Mouse (Mus musculus) adrenal gland, postnatal 10 days (tissue): ENCODE data around the gene Ublcp1. TPM values are rescaled to one million over a fixed set of nuclear protein-coding genes. Genes with fewer than 3 reads are reported as not detected.

Experiments
- DNase-seq: peaks from one replicate; pipeline ENCODE4 v3.0.0; 2021; ENCODE audit warnings: mixed read lengths
- long read RNA-seq, 2 experiments: library from polyadenylated mRNA; stranded (forward); transcript quantifications; one replicate each; pipeline ENCODE4 v2.0.0; 2021
- total RNA-seq, 2 experiments: library from RNA; stranded (reverse); gene quantifications; 2 replicates each; pipeline ENCODE4 v1.2.3; 2021

Ublcp1 gene
- 10 to 100 TPM; 37.1 to 39.6 TPM for total RNA-seq
- long read RNA-seq, experiment 1, transcript Ublcp1-201 (11 exons, 2,088 nt), result major isoform, 65 of 78 reads
- long read RNA-seq, experiment 1, partial matches to known transcripts, result 4 of 78 reads
- long read RNA-seq, experiment 1, other reads (novel, unspliced or antisense), result 9 of 78 reads
- long read RNA-seq, experiment 2, transcript Ublcp1-201 (11 exons, 2,088 nt), result major isoform, 34 of 44 reads
- long read RNA-seq, experiment 2, partial matches to known transcripts, result 4 of 44 reads
- long read RNA-seq, experiment 2, other reads (novel, unspliced or antisense), result 5 of 44 reads

DNA sequence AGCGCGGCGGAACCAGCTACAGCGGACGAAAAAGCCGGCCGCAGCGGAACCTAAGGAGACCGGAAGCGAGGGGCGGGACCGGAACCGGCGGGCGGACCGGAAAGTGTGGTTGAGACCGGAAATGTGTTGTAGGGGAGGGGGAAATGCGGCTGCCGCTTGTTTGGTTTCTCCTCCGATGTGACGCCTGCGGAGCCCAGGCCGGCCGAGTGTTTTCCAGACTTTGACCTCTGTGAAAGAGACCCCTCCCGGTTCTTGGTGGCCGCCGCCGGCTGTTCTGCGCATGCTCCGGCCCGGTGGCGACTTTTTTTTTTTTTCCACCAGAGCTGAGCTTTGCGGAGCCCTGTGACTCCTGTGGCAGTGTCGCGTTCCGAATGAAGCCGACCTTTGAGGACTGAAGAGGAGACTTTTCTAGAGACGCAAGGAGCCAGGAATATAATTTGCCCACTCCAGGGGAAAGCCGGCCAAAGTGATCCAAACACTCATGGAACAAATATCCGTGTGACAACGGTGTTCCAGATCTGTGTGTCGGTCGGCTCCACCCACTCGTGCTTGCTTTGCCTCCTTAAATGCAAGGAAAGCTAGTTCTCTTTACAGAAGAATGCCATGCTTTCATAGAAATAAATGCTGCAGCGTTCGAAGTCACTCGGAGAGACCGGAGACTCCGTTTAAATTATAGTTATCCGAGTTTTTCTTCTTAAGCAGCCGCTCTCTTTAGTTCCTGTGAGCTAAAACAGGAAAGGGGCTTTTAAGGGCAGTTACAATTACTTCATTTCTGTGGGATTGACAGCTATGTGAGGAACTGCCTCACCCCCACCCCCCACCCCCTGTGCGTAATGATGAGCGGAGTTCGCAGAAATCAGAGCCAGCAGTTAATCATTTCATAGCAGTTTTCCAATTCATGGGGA, at the start of gene Ublcp1:
TSS of gene Ublcp1 (minus strand) at position 67 of the 905 bp plus-strand sequence.
- DNase-seq, result peak; percentile 96

GRCm38 (mm10) chr11:44519096-44519949, 49.0 kb upstream of the Ublcp1 start:
- no peak for DNase-seq

DNA sequence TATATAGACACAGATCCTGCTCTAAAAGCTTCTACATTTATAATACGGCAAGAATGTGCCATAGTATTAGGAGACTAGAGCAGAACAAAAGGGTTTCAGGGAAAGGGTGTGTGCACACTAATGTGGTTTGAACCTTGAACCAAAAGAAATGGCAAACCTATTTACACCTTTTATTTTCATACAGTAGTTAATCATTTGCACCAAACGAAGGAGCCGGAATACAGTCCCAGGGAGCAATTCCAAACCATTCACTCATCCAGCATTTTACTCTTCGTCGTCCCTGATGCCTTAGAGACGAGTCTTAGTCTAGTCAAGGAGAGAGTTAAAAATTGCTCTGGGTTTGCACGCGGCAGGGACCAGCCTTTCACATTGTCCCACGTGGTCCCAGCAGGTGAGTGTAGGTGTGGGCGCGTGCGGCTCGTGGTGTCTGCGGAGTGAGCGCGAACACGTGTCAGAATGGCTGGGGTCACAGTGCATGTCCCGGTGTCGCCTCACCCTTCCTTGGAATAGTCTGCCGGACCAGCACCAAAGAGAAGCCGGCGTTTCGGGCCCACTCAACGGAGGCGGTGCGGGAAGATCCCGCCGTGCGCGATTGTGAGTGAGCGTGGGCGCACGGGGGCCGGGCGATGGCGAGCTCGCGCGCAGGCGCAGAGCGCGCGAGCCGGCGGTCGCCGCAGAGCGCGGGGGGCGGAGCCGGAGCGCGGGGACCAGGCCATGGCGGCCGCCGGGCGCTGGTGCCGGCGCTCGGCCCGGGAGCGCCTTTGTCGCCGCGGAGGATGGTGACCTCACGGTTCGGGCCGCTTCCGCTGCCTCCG, 48.2 kb upstream of the Ublcp1 start, which contains the start of gene Rnf145:
TSS of gene Rnf145 (plus strand) at position 684 of the 815 bp plus-strand sequence.
- DNase-seq, result peak; percentile 82

DNA sequence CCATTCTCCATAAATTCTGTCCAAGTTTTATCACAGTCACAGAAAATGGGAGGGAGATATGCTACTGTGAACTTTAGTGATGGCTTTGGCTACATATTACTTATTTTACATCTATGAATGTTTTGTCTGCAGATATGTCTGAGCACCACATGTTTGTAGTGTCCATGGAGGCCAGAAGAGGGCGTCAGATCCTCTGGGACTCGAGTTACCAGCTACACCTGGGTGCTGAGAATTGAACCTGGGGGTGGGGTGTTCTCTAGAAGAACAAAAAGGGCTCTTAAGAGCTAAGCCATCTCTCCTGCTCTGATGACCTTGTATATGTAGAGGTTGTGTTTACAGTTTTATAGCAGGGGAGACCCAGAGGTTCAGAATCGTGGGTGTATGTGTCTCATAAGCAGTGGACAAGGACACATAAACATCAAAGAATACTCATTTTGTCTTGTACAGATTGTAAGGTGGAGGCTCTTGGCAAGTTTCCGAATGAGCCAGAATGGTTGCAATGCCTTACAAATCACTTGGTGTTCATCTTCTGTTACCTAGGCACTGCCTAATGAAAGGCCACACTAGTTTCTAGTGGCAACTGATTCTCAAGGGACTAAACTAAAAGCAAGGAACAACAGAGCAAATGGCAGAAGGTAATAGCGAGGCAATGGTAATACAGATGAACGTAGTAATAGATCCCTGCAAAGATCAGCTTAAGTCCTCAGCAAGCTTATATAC, 47.4 kb upstream of the Ublcp1 start:
- no peak for DNase-seq

- no peak for DNase-seq
These were observed 46.1 kb upstream of the Ublcp1 start for GRCm38 (mm10) chr11:44516362-44516761.

- DNase-seq, result no peak
These were observed 44.4 kb upstream of the Ublcp1 start for GRCm38 (mm10) chr11:44514666-44515065.

DNA sequence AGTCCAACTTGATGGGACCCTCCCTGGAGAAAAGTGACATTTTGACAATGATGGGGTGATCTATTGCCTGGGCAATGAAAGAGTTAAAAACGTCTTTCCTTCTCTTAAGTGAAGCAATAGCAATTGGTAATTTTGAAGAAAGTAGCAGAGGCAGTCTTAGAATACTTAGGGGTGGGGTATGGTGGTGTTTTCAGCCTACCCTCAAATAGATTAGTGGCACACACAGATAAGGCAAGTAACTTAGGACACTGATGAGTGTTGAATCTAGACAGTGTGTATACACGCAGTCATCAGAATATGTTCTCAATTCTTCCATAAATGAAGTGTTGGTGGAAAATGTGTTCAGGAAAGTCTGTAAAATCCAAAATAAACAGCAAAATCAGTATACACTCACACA, 42.7 kb upstream of the Ublcp1 start:
- DNase-seq, result no peak

GRCm38 (mm10) chr11:44512044-44513025, 42.0 kb upstream of the Ublcp1 start:
- no peak for DNase-seq

GRCm38 (mm10) chr11:44510371-44510770, 40.1 kb upstream of the Ublcp1 start:
- DNase-seq, result no peak

DNA sequence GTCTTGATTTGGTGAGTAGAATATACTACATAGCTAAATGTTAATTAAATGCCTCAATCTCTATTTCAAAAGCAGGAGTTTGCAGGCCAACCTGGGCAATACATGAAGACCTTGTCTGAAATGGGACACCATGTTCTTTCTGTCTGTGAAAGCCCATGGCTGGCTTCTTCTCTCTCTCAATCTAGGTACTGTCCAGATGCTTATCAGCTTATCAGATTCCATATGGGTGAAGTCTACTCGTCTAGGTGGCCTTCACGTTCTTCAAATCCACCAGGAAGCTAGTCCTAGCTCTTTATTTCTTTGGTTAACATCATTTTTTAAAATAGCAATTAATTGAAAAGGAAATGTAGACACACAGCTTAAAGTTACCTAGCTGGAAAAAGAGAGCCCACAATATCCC, 39.6 kb upstream of the Ublcp1 start:
- DNase-seq, result no peak

DNA sequence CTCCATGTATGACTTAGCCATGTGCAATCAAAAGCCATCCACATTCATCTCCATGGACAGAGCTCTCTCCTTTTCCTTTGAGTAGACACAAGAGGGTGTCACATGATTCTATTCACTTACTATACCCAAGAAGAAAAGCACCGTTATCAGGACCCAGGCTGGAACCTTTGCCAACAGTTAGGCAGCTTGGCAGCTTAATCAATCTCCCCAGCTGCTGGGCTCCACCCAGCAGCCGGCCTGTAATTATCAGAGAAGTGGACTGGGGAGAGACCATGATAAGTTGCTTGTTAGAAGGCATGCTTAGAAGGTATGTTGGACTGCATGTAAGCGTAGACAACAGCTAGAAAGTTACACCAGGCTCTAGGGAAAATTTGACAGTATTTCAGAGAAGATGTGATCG, 38.6 kb upstream of the Ublcp1 start:
- no peak for DNase-seq

- DNase-seq, result no peak
These were observed 34.5 kb upstream of the Ublcp1 start for GRCm38 (mm10) chr11:44504761-44505160.

DNA sequence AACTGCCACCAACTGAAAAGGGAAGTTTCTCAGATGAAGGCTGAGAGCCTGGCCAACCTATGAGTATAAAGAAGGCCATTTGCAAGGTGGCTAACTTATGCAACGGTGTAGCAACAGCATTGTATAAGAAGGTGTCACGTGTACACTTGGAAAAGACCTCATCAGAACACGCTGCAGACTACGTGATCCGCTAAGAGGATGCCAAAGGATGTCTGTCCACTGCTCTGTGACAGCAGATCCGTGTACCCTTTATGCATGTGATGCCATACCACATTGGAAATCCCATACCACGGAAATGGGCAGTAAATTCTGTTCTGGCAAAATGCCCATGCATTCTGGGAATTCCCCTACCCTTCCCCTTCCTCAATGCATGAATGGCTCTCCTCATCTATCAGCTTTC, 33.8 kb upstream of the Ublcp1 start:
- DNase-seq, result no peak

DNA sequence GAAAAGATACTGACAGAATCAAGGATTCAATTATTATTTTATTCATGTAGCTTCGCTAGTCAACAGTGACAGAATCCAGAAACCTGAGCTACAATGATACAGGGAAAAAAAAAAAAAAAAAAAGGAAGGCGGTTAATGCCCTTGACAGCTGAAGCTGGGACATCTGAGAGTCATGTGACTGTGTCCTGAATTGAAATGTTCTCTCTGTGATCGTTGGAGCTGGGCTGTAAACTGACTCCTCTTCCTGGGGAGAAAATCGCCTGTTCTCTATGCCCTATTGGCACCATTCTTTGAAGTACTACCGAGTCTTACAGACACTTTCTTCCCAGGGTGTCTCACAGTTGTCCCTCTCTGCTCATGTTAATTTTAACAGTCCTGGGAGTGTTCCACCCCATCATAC, 32.6 kb upstream of the Ublcp1 start:
- no peak for DNase-seq

- no peak for DNase-seq
These were observed 31.2 kb upstream of the Ublcp1 start for GRCm38 (mm10) chr11:44501477-44501876.

GRCm38 (mm10) chr11:44500966-44501365, 30.7 kb upstream of the Ublcp1 start:
- no peak for DNase-seq

DNA sequence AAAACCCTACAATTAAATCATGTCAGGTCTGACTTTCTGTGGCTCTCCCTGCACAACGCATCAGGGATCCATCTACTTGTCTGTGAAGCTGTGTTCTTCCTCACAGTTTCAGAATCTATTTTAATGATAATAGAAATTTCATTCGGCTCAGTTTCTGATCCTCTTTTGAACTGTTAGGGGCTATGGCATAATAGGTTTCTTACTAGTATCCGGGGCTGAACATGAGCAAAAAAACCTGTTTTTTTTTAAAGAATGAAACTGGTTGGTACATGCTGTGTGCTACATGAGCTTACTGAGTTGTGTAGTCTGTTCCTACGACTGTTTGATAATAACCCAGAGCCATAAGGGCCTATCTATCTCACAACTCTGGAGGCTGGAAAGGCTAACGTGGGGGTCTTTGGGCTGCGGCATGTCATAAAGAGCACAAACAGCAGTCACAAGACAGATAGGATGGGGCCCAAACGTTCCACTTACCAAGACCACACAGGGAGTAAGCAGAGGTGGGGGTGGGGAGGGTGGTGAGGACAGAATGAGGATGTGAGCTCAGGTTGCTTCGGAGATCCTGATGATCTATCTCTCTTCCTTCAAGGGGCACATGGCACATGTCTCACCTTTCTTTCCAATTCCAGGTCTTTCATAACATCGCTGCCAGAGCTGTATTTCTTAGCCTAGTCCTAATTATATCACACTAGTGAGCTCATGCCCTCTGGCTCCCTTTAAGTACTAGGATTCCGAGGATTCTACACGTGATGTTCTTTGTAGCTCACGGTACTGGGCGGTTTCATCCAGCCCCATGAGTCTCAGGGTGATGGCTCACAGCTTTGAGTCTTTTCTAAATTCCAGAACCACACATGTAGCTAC, 28.3 kb upstream of the Ublcp1 start:
- DNase-seq, result no peak

DNA sequence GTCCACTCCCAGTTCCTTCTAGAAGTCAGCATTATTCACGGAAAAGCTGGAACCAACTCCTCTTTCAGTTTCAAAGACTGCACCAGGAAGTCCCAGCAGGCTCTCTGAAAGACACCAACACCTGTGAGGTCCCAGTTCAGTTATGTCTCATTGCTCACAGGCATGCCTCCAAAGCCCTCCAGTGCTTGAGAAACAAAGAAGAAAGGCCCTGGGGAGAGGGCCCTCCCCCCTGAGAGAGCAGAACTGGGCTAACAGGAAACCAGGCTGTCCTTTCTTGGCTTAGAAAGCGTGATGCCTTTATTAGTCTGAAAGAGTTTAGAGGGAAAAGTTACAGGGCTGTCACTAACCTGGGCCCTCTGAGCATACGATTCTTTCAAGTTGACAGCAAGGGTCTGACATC, 25.9 kb upstream of the Ublcp1 start:
- peak; percentile 19 for DNase-seq
